Mouse (Mus musculus) stomach, postnatal 0 days (tissue): ENCODE data around the gene Mmel1.

Experiments used
- CTCF ChIP-seq: IDR thresholded peaks from 2 replicates; pipeline ENCODE4 v1.5.1; 2016; ENCODE audit warnings: antibody characterized with exemption, low read depth, mild to moderate bottlenecking, moderate library complexity
- EP300 ChIP-seq: optimal IDR thresholded peaks from 2 replicates; pipeline ENCODE3; 2016; ENCODE audit warnings: antibody characterized with exemption

DNA sequence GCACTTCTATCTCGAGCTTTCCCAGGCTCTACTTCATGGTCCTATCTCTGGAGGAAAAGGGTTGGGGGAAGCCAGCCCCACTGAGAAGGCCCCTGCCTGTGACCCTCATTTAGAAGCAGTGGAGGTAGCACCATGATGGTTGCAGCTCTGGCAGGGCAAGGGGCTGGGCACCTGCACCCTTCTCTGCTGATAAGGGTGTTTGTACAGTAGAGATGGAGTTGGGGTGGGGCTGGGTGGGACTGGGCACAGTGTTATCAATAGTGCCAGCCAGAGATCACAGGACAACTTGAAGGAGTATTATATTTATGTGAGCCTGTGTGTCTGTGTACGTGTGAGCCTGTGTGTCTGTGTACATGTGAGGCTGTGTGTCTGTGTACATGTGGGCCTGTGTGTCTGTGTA, 42.3 kb downstream of the Mmel1 start:
- TF ChIP-seq CTCF (no peak), EP300 (no peak)
